Mouse (Mus musculus): Measurements from ENCODE around the gene Klk1.

Gene Klk1

GRCm38 (mm10) chr7:44253023-44253616 is 28.0 kb downstream of the Klk1 start:
- DNase-seq (ENCODE audit: inconsistent ontology term): no peak

- no peak for DNase-seq (ENCODE audit: inconsistent ontology term)
These were observed 29.8 kb downstream of the Klk1 start for GRCm38 (mm10) chr7:44254930-44255329.

- no peak for DNase-seq (ENCODE audit: inconsistent ontology term)
These were observed 32.1 kb downstream of the Klk1 start, which contains the start of gene Acp4 for GRCm38 (mm10) chr7:44257278-44257677. TSS of gene Acp4 (minus strand) at chr7:44257378.

- DNase-seq (ENCODE audit: inconsistent ontology term): peak; percentile 7
These were observed 35.2 kb downstream of the Klk1 start for GRCm38 (mm10) chr7:44260410-44260809.

GRCm38 (mm10) chr7:44261147-44261546 is 36.0 kb downstream of the Klk1 start, which contains the start of gene Gm15517:
TSS of gene Gm15517 (plus strand) at chr7:44261447.
- DNase-seq (ENCODE audit: inconsistent ontology term): no peak

- DNase-seq (ENCODE audit: inconsistent ontology term): peak; percentile 86
These were observed 37.9 kb downstream of the Klk1 start for GRCm38 (mm10) chr7:44262791-44263643.

GRCm38 (mm10) chr7:44268117-44268516 is 43.0 kb downstream of the Klk1 start:
- DNase-seq (ENCODE audit: inconsistent ontology term): no peak

- DNase-seq (ENCODE audit: inconsistent ontology term): no peak
These were observed 44.2 kb downstream of the Klk1 start for GRCm38 (mm10) chr7:44269397-44269796.

- DNase-seq (ENCODE audit: inconsistent ontology term): no peak
These were observed 46.1 kb downstream of the Klk1 start for GRCm38 (mm10) chr7:44271309-44271708.

- no peak for DNase-seq (ENCODE audit: inconsistent ontology term)
These were observed 47.4 kb downstream of the Klk1 start for GRCm38 (mm10) chr7:44272546-44272945.

GRCm38 (mm10) chr7:44273446-44273845 is 48.3 kb downstream of the Klk1 start:
- no peak for DNase-seq (ENCODE audit: inconsistent ontology term)

GRCm38 (mm10) chr7:44274096-44274495 is 48.9 kb downstream of the Klk1 start:
- no peak for DNase-seq (ENCODE audit: inconsistent ontology term)

- DNase-seq (ENCODE audit: inconsistent ontology term): no peak
These were observed 50.4 kb downstream of the Klk1 start for GRCm38 (mm10) chr7:44275546-44275945.

- no peak for DNase-seq (ENCODE audit: inconsistent ontology term)
These were observed 51.5 kb downstream of the Klk1 start for GRCm38 (mm10) chr7:44276461-44277249.

GRCm38 (mm10) chr7:44277250-44277622 is 52.1 kb downstream of the Klk1 start:
- DNase-seq (ENCODE audit: inconsistent ontology term): no peak
